Mouse (Mus musculus): ENCODE results near the gene Cacng5.

Gene Cacng5

GRCm38 (mm10) chr11:107887342-107887741, 27.5 kb downstream of the Cacng5 start:
- DNase-seq (ENCODE audit: extremely low spot score, low read depth, low spot score): no peak

- DNase-seq (ENCODE audit: extremely low spot score, low read depth, low spot score): no peak
Observed at GRCm38 (mm10) chr11:107876840-107877239, 38.0 kb downstream of the Cacng5 start.

DNA sequence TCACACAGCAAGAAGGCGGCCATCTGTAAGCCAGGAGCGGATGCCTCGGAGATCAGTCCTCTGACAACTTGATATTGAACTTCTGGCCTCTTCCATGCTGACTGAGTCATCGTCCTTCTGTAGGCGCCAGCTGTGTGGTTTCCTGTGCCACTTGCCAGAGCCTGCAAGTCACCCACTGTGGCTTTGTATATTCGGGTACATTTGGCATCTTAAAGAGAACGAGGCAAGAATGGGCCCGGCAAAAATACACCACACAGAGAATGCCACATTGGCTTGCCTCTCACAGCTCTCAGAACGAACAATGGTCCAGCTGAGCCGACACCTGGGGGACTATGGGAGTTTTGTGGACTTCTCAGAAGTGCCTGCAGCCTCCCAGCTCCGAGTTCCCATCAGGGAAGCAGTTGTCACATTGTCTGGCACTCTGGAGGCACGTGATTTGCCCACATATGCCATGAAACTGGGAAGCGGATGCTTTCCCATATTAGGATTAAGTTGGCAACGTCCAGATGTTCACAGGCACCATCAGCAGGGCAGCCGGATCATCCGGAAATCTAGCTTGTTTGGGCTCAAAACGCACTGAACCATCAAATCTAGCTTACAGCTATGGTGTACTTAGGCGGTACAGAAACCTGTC, 38.9 kb downstream of the Cacng5 start:
- no peak for DNase-seq (ENCODE audit: extremely low spot score, low read depth, low spot score)

DNA sequence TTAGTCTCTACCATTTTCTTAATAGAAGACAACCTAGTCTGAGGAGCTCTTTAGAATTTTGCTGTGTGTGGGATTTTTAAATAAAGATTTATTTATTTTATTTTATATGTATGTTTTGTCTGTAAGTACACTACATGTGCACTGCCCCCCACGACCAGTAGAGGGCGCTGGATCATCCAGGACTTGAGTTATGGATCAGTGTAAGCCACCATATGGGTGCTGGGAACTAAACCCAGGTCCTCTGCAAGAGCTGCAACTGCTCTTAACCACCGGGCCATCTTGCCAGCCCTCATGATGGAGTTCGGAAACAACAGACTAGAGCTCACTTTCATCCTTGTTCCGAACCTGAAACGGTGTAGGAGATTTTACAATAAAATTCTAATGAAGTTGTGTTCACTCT, 42.1 kb downstream of the Cacng5 start:
- no peak for DNase-seq (ENCODE audit: extremely low spot score, low read depth, low spot score)

DNA sequence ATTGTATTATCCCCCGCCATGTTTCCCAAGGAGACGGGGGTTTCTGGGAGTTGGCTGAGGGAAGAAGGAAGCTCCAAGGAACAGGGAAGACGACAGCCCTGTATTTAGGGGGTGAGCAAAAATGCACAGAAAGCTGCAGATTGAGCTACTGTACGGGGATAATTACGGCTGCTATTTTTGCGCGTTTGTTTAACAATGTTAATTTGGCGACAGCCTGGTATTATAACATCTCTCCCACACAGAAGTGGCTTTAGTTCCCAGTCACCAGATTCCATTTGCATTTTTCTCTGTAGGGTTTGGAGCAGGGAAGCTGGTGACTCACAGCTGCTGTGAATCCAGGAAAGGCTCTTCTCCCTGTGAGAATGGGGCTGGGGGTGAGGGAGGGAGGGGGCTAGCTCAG, 47.3 kb downstream of the Cacng5 start:
- no peak for DNase-seq (ENCODE audit: extremely low spot score, low read depth, low spot score)

DNA sequence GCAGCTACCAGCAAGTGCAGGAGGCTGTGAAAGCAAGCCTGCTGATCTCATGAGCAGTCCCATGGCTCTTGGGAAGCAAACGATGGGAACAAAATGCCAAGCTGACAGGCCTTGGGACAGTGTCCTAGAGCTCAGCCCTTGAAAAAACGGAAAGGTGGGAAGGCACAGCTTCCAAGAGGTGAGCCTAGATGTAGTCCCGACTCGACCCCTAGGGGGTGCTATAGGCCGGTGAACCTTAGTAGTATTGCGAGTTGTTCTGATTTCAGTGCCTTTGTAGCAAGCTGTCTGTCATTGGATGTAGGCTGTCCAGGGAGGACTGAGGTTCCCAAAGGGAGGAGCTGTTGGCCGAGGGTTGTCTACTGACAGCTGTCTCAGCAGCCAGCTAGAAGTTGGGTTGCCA, 49.7 kb downstream of the Cacng5 start:
- peak; percentile 10 for DNase-seq (ENCODE audit: extremely low spot score, low read depth, low spot score)

- peak; percentile 46 for DNase-seq (ENCODE audit: extremely low spot score, low read depth, low spot score)
Observed at GRCm38 (mm10) chr11:107864024-107864423, 50.8 kb downstream of the Cacng5 start.

DNA sequence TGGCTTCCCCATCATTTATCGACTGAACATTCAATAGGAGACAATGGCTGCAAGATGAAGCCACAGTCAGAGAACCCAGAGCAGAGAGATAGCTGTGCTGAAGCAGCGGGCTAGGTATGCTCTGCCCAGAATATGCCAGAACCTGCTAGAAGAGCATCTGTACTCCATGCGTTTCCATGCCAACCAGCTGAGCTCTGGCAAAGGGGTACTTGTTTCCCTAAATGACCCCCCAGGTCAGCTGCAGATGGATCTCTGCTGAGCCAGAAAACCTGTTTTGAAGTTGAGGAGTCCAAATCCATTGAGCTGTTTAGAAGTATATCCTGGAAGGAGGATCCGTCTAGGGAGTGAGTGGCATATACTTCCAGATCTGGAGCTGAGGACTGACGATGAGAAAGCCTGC, 53.1 kb downstream of the Cacng5 start:
- DNase-seq (ENCODE audit: extremely low spot score, low read depth, low spot score): no peak

DNA sequence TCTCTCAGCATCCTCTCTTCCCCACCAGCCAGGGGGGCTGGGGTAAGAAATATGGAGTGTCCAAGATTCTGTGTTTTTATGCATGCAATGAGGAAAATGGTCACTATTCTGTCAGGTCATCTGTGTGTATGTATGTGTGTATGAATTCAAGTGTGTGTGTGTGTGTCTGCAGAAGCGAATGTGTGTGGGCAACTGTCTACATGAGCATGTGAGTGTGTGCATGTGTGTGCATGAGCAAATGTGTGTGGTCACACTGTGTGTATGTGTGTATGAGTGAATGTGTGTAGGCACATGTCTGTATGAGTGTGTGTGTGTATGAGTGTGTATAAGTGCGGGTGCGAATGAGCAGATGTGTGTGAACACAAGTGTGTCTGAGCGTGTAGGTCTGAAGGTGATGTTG, 55.0 kb downstream of the Cacng5 start:
- no peak for DNase-seq (ENCODE audit: extremely low spot score, low read depth, low spot score)

GRCm38 (mm10) chr11:107859288-107859687, 55.6 kb downstream of the Cacng5 start:
- DNase-seq (ENCODE audit: extremely low spot score, low read depth, low spot score): peak; percentile 64

- DNase-seq (ENCODE audit: extremely low spot score, low read depth, low spot score): no peak
Observed at GRCm38 (mm10) chr11:107853088-107853487, 61.8 kb downstream of the Cacng5 start.

DNA sequence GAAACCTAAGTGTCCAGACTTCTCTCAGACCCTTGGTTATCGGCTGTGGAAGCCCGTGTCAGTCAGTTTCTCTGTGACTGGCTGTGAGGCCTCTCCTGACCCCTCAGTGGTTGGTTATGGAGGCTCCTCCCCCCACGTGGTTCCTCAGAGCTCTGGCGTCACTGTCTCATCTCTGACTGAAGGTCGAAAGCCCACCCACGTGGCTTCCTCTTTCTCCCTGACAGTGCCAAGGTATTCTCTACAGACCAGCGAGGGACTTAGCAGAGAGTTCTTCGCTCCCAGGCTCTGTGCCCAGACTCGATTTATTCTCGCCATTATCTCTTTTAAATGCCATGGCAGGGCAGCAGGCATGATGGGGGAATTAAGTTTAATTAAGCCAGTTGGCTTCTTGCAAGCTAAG, 65.2 kb downstream of the Cacng5 start:
- no peak for DNase-seq (ENCODE audit: extremely low spot score, low read depth, low spot score)

DNA sequence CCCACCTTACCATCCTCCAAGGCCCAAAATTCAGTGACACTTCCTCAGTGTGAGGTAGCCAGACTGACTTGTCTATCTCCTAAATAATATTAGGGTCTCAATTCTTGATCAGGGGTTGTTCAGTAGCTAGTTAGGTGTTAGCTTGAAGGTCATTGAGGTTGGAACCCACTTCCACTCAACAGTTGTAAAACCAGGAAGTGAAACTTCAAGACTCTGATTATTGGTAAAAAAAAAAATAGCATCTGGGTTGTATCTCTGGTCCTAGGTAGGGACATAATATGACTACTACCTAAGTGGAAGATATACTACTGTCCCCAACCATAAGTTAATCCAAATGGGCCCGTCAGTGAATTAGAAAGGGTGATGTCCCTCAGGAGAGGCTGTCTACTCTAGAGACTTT, 70.7 kb downstream of the Cacng5 start:
- DNase-seq (ENCODE audit: extremely low spot score, low read depth, low spot score): no peak

GRCm38 (mm10) chr11:107833351-107834040, 81.4 kb downstream of the Cacng5 start:
- DNase-seq (ENCODE audit: extremely low spot score, low read depth, low spot score): no peak
